Mouse (Mus musculus) midbrain, embryonic 16.5 days (tissue): ENCODE measurements around the gene Zfp804a. TPM values are rescaled to one million over a fixed set of nuclear protein-coding genes. Genes with fewer than 3 reads are reported as not detected.

Experiments
- ATAC-seq: fragments of 200-750 bp; cut with Nextera tagmentation; 2 replicates; pipeline ENCODE4 v1.8.0; 2017; ENCODE audit warnings: moderate TSS enrichment
- H3K27ac ChIP-seq: fragments of 300-500 bp; sonication (generic); 2 replicates; pipeline ENCODE4 v1.5.1; 2014; ENCODE audit warnings: mild to moderate bottlenecking, low read length, mixed read lengths
- H3K27me3 ChIP-seq: fragments of 300-500 bp; sonication (generic); 2 replicates; pipeline ENCODE4 v1.6.1; 2014; ENCODE audit warnings: low read depth, low read length, mixed read lengths; ENCODE audit not compliant: control insufficient read depth, insufficient read depth
- H3K36me3 ChIP-seq: fragments of 300-500 bp; sonication (generic); 2 replicates; pipeline ENCODE4 v1.6.1; 2014; ENCODE audit warnings: mild to moderate bottlenecking, low read length, moderate library complexity, mixed read lengths; ENCODE audit not compliant: control insufficient read depth, insufficient read depth
- H3K4me1 ChIP-seq: fragments of 300-500 bp; sonication (generic); 2 replicates; pipeline ENCODE4 v1.6.1; 2014; ENCODE audit warnings: mild to moderate bottlenecking, low read length, mixed read lengths; ENCODE audit not compliant: control insufficient read depth, insufficient read depth
- H3K4me2 ChIP-seq: fragments of 300-500 bp; sonication (generic); 2 replicates; pipeline ENCODE4 v1.6.1; 2014; ENCODE audit warnings: mild to moderate bottlenecking, low read length, mixed read lengths
- H3K4me3 ChIP-seq: fragments of 300-500 bp; sonication (generic); 2 replicates; pipeline ENCODE4 v1.5.1; 2014; ENCODE audit warnings: low read depth, mild to moderate bottlenecking, low read length, moderate library complexity, mixed read lengths
- H3K9ac ChIP-seq: fragments of 300-500 bp; sonication (generic); 2 replicates; pipeline ENCODE4 v1.6.1; 2014; ENCODE audit warnings: low read depth, low read length, mixed read lengths
- H3K9me3 ChIP-seq: fragments of 300-500 bp; sonication (generic); replicated peaks from 2 replicates; pipeline ENCODE4 v1.6.1; 2014; ENCODE audit warnings: mild to moderate bottlenecking, low read length, mixed read lengths; ENCODE audit not compliant: control insufficient read depth, poor library complexity, severe bottlenecking
- WGBS: fragments of 180-500 bp; shearing (Covaris S2); extraction: QIAGEN DNeasy Blood & Tissue Kit; methylation state at CpG from one replicate; pipeline ENCODE4 v1.1.7; 2014; 5-methylcytosine and 5-hydroxymethylcytosine counted together
- polyA plus RNA-seq: library from polyadenylated mRNA; unstranded; fragments of >200 nt; fragmentation: Nextera tagmentation; extraction: Ambion mirVana; gene quantifications from 2 replicates; pipeline ENCODE4 v1.2.1, GENCODE M21; 2015

Zfp804a gene
- polyA plus RNA-seq, 1 experiment from 2014 or later, result 9.0 TPM

GRCm38 (mm10) chr2:82210605-82211004, 157.6 kb downstream of the Zfp804a start:
- no peak for ATAC-seq
- 66% methylated on average over 1 of the region's 1 CpGs for WGBS

GRCm38 (mm10) chr2:82211972-82212371, 158.9 kb downstream of the Zfp804a start:
- no peak overlapping the region for H3K4me3 ChIP-seq
- H3K4me1 ChIP-seq, result no peaks in the 10 kb centered on the region
- H3K4me2 ChIP-seq, result no peak overlapping the region
- no peak overlapping the region for H3K9ac ChIP-seq
- no peak for ATAC-seq
- H3K27ac ChIP-seq, result no peak overlapping the region
- H3K36me3 ChIP-seq, result no peaks in the 10 kb centered on the region
- H3K9me3 ChIP-seq, result no peaks in the 10 kb centered on the region
- no peaks in the 10 kb centered on the region for H3K27me3 ChIP-seq
- 37% methylated on average over 1 of the region's 1 CpGs for WGBS

More at GRCm38 (mm10) chr2:82210605-82211004, 157.6 kb downstream of the Zfp804a start:
- no peak overlapping the region for H3K4me3 ChIP-seq
- no peaks in the 10 kb centered on the region for H3K36me3 ChIP-seq
- H3K9me3 ChIP-seq, result no peaks in the 10 kb centered on the region
- no peaks in the 10 kb centered on the region for H3K27me3 ChIP-seq
- H3K4me2 ChIP-seq, result no peak overlapping the region
- no peaks in the 10 kb centered on the region for H3K4me1 ChIP-seq
- H3K9ac ChIP-seq, result no peak overlapping the region
- no peak overlapping the region for H3K27ac ChIP-seq

GRCm38 (mm10) chr2:82217873-82218272, 164.9 kb downstream of the Zfp804a start:
- ATAC-seq, result no peak
- H3K4me3 ChIP-seq, result no peak overlapping the region
- 70% methylated on average over 2 of the region's 2 CpGs for WGBS
- H3K36me3 ChIP-seq, result no peaks in the 10 kb centered on the region
- no peaks in the 10 kb centered on the region for H3K27me3 ChIP-seq
- no peak overlapping the region for H3K4me2 ChIP-seq
- H3K9ac ChIP-seq, result no peak overlapping the region
- H3K9me3 ChIP-seq, result no peaks in the 10 kb centered on the region
- no peak overlapping the region for H3K27ac ChIP-seq
- H3K4me1 ChIP-seq, result no peaks in the 10 kb centered on the region

GRCm38 (mm10) chr2:82246020-82246419, 193.0 kb downstream of the Zfp804a start:
- Histone ChIP-seq H3K4me2 (no peak overlapping the region), H3K27me3 (no peaks in the 10 kb centered on the region), H3K36me3 (no peaks in the 10 kb centered on the region), H3K4me3 (no peak overlapping the region), H3K4me1 (no peaks in the 10 kb centered on the region), H3K27ac (no peak overlapping the region), H3K9ac (no peak overlapping the region), H3K9me3 (no peaks in the 10 kb centered on the region)
- ATAC-seq, result no peak

- H3K27ac ChIP-seq, result no peak overlapping the region
- no peak overlapping the region for H3K9ac ChIP-seq
- H3K27me3 ChIP-seq, result no peaks in the 10 kb centered on the region
- no peak overlapping the region for H3K4me2 ChIP-seq
- no peak for ATAC-seq
- no peaks in the 10 kb centered on the region for H3K36me3 ChIP-seq
- H3K4me3 ChIP-seq, result no peak overlapping the region
- H3K4me1 ChIP-seq, result no peaks in the 10 kb centered on the region
- H3K9me3 ChIP-seq, result no peaks in the 10 kb centered on the region
Observed at GRCm38 (mm10) chr2:82246902-82247522, 194.0 kb downstream of the Zfp804a start.

GRCm38 (mm10) chr2:82253382-82253781, 200.4 kb downstream of the Zfp804a start:
- no peak for ATAC-seq
- no peaks in the 10 kb centered on the region for H3K27me3 ChIP-seq

GRCm38 (mm10) chr2:82282591-82283269, 229.7 kb downstream of the Zfp804a start:
- H3K27me3 ChIP-seq, result no peaks in the 10 kb centered on the region
- H3K27ac ChIP-seq, result no peak overlapping the region
- no peaks in the 10 kb centered on the region for H3K36me3 ChIP-seq
- ATAC-seq, result peak; percentile 75
- H3K4me1 ChIP-seq, result no peaks in the 10 kb centered on the region
- H3K9ac ChIP-seq, result no peak overlapping the region
- no peak overlapping the region for H3K4me3 ChIP-seq
- H3K9me3 ChIP-seq, result no peaks in the 10 kb centered on the region
- no peak overlapping the region for H3K4me2 ChIP-seq
- 64% methylated on average over 2 of the region's 2 CpGs for WGBS

More at GRCm38 (mm10) chr2:82253382-82253781, 200.4 kb downstream of the Zfp804a start:
- 74% methylated on average over 5 of the region's 5 CpGs for WGBS
- no peak overlapping the region for H3K27ac ChIP-seq
- H3K9me3 ChIP-seq, result no peaks in the 10 kb centered on the region
- 0 out of 2 replicates have a peak, but pooled peaks cover 3% of the 10 kb centered on the region for H3K36me3 ChIP-seq
- no peak overlapping the region for H3K9ac ChIP-seq
- no peak overlapping the region for H3K4me2 ChIP-seq
- H3K4me1 ChIP-seq, result no peaks in the 10 kb centered on the region
- H3K4me3 ChIP-seq, result no peak overlapping the region

GRCm38 (mm10) chr2:82294932-82295493, 242.0 kb downstream of the Zfp804a start:
- no peak overlapping the region for H3K9ac ChIP-seq
- WGBS, result 80% methylated on average over 2 of the region's 2 CpGs
- H3K9me3 ChIP-seq, result no peaks in the 10 kb centered on the region
- H3K4me1 ChIP-seq, result no peaks in the 10 kb centered on the region
- no peak overlapping the region for H3K4me2 ChIP-seq
- H3K4me3 ChIP-seq, result no peak overlapping the region
- ATAC-seq, result no peak
- no peaks in the 10 kb centered on the region for H3K27me3 ChIP-seq
- no peak overlapping the region for H3K27ac ChIP-seq
- H3K36me3 ChIP-seq, result no peaks in the 10 kb centered on the region
